Mouse (Mus musculus) urinary bladder, postnatal 10 days (tissue): ENCODE measurements around the gene Vamp5.

Experiments
- DNase-seq: peaks from one replicate; pipeline ENCODE4 v3.0.0; 2022; ENCODE audit warnings: low spot score

Gene Vamp5

GRCm38 (mm10) chr6:72344396-72345073, 35.7 kb downstream of the Vamp5 start:
- DNase-seq: no peak

DNA sequence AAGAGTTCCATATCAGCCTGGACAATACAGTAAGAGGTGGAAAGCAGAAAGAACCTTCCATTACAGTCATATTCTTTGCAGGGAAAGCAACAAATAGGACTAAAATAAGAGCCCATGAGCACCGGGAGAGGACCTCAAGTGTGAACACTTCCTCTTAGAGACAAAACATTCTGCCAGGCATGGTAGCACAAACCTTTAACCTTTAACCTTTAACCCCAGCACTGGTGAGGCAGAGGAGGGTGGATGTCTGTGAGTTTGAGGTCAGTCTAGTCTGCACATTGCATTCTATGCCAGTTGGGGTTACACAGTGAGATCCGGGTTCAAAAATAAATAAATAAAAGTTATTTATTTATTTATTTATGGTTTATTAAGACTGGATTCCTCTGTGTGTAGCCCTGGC, 39.8 kb downstream of the Vamp5 start:
- DNase-seq: no peak

DNA sequence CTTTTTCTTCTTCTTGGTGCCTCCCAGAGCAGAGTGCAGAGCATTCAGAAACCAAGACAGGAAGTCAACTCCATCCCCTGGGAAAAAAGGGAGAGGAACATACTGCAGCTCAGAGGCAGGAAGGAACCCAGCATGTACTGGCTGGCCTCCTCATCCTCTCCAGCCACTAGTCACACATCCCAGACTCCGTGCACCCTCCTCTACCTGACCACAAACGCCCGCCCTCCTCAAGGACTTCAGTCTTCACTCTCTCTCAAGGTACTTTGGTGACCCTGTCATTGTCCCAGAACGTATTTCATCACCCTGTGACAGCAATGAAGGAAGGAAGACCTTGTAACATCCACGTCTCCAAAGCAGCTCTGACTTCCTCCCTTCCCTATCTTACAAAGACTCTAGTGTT, 47.2 kb downstream of the Vamp5 start:
- no peak for DNase-seq

- DNase-seq: no peak
These were observed 50.1 kb downstream of the Vamp5 start for GRCm38 (mm10) chr6:72330133-72330532.

DNA sequence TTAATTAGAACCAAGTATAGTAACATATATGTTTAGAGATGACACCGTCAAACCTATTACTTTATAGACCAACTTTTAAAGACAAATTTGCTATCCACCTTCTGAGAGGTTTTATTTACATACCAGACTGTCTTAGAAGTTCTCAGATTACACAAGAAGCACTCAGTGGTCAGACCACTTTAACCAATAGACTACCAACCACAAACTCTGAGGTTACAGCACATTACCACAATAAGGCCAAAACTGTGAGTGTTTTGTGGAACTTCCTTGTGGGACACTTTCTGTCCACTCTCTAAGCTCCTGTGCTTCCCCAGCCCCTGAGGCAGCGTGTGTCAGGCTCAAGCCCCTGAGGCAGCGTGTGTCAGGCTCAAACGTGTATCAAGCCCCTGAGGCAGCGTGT, 51.2 kb downstream of the Vamp5 start:
- DNase-seq: no peak

- DNase-seq: no peak
These were observed 54.0 kb downstream of the Vamp5 start for GRCm38 (mm10) chr6:72326274-72326673.

- DNase-seq: no peak
These were observed 56.3 kb downstream of the Vamp5 start for GRCm38 (mm10) chr6:72323786-72324508.

DNA sequence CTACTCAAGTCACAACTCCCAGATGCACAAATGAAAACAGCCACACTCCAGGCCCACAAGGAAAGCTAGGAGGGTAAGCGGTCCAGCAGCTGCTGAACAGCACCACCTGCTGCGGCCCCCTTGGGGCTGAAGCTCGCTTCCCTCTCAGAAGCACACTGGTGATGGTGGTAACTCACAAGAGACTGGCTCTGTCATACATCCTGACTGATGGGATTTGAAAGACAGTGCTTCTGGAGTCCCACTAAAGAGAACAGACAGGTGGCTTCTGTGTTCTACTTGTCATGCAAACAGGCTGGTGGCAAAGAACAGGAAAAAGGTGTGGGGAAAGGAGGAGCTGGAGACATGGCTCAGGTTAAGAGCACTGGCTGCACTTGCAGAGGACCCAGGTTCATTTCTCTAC, 57.3 kb downstream of the Vamp5 start:
- DNase-seq: no peak

DNA sequence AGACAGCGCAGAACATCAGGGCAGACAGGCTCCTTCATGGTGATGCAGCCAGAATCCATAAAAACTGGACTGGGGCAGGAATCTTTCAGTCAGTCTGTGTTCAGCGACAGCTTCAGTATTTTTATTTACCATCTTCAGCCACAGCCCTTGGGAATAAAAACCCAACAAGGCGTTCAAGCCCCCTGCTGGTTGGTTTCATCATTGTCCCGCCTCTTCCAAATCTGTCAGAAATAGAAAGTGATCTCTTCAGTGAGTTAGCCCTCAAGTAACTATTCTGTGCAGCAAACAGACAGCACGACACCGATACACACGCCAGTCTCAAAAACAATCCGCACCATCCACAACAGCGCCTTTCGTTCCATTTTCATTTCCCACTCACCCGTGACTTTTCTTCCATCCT, 61.2 kb downstream of the Vamp5 start:
- DNase-seq: no peak
